Mouse (Mus musculus) heart, embryonic 10.5 days (tissue): ENCODE results near the gene Vps11. TPM values are rescaled to one million over a fixed set of nuclear protein-coding genes. Genes with fewer than 3 reads are reported as not detected.
"Not testable (repeated sequence)": the region's sequence is repeated elsewhere in the genome, so short reads cannot be mapped to it uniquely, and the experiment has no call there.

ENCODE experiments used
- DNase-seq: peaks from one replicate; pipeline ENCODE4 v3.0.0-alpha.2; 2017; ENCODE audit warnings: low spot score
- H3K27ac ChIP-seq: fragments of 300-500 bp; sonication (generic); 2 replicates; pipeline ENCODE4 v1.5.1; 2016; ENCODE audit warnings: mild to moderate bottlenecking
- H3K27me3 ChIP-seq: fragments of 300-500 bp; sonication (generic); 2 replicates; pipeline ENCODE4 v1.6.1; 2016; ENCODE audit warnings: mild to moderate bottlenecking; ENCODE audit not compliant: poor library complexity, insufficient read depth, severe bottlenecking
- H3K36me3 ChIP-seq: fragments of 300-500 bp; sonication (generic); 2 replicates; pipeline ENCODE4 v1.6.1; 2016; ENCODE audit warnings: mild to moderate bottlenecking, moderate library complexity
- H3K4me1 ChIP-seq: fragments of 300-500 bp; sonication (generic); 2 replicates; pipeline ENCODE4 v1.6.1; 2016; ENCODE audit warnings: mild to moderate bottlenecking
- H3K4me3 ChIP-seq: fragments of 300-500 bp; sonication (generic); 2 replicates; pipeline ENCODE4 v1.5.1; 2016; ENCODE audit warnings: mild to moderate bottlenecking, moderate library complexity
- H3K9me3 ChIP-seq: fragments of 300-500 bp; sonication (generic); 2 replicates; pipeline ENCODE4 v1.6.1; 2016; ENCODE audit warnings: mild to moderate bottlenecking, moderate library complexity
- WGBS: fragments of 180-500 bp; shearing (Covaris S2); methylation state at CpG from one replicate; pipeline ENCODE4 v1.1.7; 2016; 5-methylcytosine and 5-hydroxymethylcytosine counted together
- polyA plus RNA-seq: library from polyadenylated mRNA; unstranded; fragments of >200 nt; fragmentation: Nextera tagmentation; extraction: Ambion mirVana; gene quantifications from 2 replicates; pipeline ENCODE4 v1.2.1, GENCODE M21; 2016

The Vps11 gene
- polyA plus RNA-seq, 1 experiment from 2014 or later, result 22.8 TPM

DNA sequence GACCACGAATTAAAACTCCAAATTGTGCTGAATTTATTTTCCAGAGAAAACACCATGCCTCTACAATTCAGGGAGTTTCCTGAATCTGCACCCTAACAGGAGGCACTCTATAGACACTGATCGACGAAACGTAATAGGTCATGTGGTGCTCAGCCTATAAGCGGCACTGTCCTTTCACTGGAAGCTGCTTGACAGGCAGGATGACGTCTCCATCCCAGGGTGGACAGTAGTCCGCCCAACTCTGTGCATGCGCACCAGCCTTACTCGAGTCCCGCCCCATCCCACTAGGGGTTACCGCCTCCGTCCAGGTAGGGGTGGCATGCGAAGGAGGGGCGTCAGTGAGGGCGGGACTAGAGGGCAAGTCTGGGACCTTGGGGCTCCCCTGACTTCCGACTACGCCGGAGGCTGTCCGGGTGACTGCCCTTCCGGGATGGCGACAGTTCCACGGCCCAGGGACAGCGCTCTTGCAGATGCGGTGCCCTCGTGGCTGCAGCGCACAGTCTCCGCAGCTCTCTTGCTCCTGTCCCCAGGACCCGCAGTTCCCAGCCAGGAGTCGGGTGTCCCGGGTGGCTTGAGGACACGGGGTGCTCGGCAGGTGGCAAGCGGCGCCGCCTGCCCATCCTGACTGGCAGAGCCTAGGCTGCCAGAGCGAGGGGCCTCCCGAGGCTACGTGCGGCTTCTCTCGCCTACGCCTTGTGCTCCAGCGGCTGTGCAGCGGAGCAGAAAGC is 35.4 kb upstream of the Vps11 start, which contains the start of gene Slc37a4:
TSS of gene Slc37a4 (plus strand) at position 169 of the 728 bp plus-strand sequence.
- Histone ChIP-seq H3K9me3 (no peaks in the 10 kb centered on the region), H3K27me3 (no peaks in the 10 kb centered on the region), H3K27ac (peak within 1 kb of the TSS; percentile 94), H3K36me3 (peaks cover 42% of the 10 kb centered on the region), H3K4me3 (peak within 1 kb of the TSS; percentile 83), H3K4me1 (peaks cover 24% of the 10 kb centered on the region)
- WGBS, result under 1% methylated on average over 43 of the region's 43 CpGs
- DNase-seq, result peak; percentile 100

DNA sequence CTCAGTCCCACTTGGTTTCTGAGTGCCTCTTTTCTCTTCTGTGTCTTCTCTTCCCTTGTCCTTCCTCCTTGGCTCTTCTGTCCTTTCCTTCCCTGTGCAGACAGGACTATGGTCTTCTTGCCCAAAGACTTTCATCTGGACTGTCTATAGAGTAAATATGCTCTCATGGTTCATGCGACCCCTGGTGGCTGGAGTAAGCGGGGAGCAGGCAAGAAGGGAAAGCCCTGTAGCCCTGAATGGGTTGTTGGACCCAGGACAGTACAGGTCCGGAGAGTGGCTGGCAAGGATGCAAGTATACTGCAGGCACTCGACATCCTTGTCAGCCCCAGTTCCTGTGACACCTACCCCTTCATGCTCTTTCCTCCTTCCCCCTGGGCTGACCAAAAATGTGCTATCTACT is 30.0 kb upstream of the Vps11 start:
- Histone ChIP-seq H3K36me3 (peaks cover 65% of the 10 kb centered on the region), H3K4me3 (no peak overlapping the region), H3K9me3 (no peaks in the 10 kb centered on the region), H3K27me3 (no peaks in the 10 kb centered on the region), H3K4me1 (peaks cover 5% of the 10 kb centered on the region), H3K27ac (no peak overlapping the region)
- 37% methylated on average over 4 of the region's 4 CpGs for WGBS
- no peak for DNase-seq

DNA sequence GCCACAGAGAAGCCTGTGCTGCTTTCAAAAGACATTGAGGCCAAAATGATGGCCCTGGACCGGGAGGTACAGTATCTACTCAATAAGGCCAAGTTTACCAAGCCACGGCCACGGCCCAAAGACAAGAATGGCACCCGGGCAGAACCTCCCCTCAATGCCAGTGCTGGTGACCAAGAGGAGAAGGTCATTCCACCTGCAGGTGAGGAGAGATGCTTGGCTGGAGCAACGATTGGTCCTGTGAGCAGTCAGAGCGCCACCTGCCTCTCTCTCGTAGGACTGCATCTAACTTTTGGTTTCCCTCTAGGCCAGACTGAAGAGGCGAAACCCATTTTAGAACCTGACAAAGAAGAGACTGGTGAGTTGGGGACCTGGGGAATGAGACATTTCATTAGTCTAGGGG is 27.8 kb upstream of the Vps11 start:
- peaks cover 87% of the 10 kb centered on the region for H3K36me3 ChIP-seq
- H3K27ac ChIP-seq, result no peak overlapping the region
- no peaks in the 10 kb centered on the region for H3K4me1 ChIP-seq
- DNase-seq, result no peak
- H3K4me3 ChIP-seq, result no peak overlapping the region
- WGBS, result 61% methylated on average over 8 of the region's 8 CpGs
- no peaks in the 10 kb centered on the region for H3K27me3 ChIP-seq
- no peaks in the 10 kb centered on the region for H3K9me3 ChIP-seq

DNA sequence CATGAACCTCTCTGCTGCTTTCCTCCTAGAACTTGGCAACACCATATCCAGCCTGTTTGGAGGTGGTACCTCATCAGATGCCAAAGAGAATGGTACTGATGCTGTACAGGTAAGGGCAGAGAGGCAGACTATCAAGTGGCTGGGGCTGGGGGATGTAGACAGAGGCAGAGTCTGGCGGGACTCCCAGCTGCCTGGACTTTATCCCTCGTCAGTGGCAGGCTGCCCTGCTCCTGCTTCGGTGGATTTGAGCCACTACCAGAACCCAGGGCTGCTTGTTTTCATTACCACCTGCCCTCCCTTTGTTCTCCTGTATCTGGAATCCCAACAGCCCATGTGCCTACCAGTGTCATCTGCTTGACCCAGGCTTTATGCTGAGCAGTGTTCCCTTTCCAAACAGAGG is 25.8 kb upstream of the Vps11 start:
- no peak overlapping the region for H3K4me3 ChIP-seq
- peaks cover 99% of the 10 kb centered on the region for H3K36me3 ChIP-seq
- no peak for DNase-seq
- H3K27me3 ChIP-seq, result no peaks in the 10 kb centered on the region
- 75% methylated on average over 3 of the region's 3 CpGs for WGBS
- no peak overlapping the region for H3K27ac ChIP-seq
- H3K9me3 ChIP-seq, result no peaks in the 10 kb centered on the region
- no peaks in the 10 kb centered on the region for H3K4me1 ChIP-seq

DNA sequence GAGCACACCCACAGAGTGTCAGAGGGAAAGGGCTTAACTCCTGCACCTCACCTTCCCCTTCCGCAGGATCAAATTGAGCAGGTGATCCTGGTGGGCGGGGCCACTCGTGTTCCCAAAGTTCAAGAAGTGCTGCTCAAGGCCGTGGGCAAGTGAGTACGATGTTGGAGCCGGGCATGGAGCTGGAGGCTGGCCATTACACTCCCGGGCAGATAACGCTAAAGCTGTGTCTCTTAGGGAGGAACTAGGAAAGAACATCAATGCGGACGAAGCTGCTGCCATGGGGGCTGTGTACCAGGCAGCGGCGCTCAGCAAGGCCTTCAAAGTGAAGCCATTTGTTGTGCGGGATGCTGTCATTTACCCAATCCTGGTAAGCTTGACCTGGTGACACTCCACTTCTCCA is 23.1 kb upstream of the Vps11 start:
- no peak overlapping the region for H3K4me3 ChIP-seq
- H3K36me3 ChIP-seq, result peaks cover 93% of the 10 kb centered on the region
- WGBS, result 90% methylated on average over 13 of the region's 13 CpGs
- no peak overlapping the region for H3K27ac ChIP-seq
- no peaks in the 10 kb centered on the region for H3K9me3 ChIP-seq
- H3K4me1 ChIP-seq, result peaks cover 11% of the 10 kb centered on the region
- H3K27me3 ChIP-seq, result no peaks in the 10 kb centered on the region
- no peak for DNase-seq

DNA sequence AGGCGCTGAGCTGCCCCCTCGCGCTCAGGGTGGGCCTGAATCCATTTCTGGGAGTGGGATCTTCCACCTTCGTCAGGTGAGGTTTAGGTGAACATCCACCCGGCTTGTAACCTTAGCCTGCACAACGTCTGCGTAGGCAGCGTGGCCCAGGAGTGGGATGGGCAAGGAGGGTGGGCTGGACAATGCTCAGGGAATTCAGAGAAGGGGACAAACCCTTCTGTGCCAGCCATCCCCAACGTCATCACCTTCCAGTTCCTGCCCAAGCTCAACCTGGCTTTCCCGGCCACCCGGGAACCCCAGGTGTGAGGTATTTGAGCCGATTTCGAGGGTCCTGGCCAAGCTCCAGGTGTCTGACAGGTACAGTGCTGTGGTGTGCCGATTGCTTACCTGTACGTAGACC is 18.4 kb upstream of the Vps11 start:
- Histone ChIP-seq H3K27ac (peak overlapping the region; percentile 92), H3K9me3 (no peaks in the 10 kb centered on the region), H3K27me3 (no peaks in the 10 kb centered on the region), H3K4me3 (peak overlapping the region; percentile 84), H3K36me3 (peaks cover 46% of the 10 kb centered on the region), H3K4me1 (peaks cover 20% of the 10 kb centered on the region)
- 7% methylated on average over 15 of the region's 15 CpGs for WGBS
- DNase-seq, result no peak

DNA sequence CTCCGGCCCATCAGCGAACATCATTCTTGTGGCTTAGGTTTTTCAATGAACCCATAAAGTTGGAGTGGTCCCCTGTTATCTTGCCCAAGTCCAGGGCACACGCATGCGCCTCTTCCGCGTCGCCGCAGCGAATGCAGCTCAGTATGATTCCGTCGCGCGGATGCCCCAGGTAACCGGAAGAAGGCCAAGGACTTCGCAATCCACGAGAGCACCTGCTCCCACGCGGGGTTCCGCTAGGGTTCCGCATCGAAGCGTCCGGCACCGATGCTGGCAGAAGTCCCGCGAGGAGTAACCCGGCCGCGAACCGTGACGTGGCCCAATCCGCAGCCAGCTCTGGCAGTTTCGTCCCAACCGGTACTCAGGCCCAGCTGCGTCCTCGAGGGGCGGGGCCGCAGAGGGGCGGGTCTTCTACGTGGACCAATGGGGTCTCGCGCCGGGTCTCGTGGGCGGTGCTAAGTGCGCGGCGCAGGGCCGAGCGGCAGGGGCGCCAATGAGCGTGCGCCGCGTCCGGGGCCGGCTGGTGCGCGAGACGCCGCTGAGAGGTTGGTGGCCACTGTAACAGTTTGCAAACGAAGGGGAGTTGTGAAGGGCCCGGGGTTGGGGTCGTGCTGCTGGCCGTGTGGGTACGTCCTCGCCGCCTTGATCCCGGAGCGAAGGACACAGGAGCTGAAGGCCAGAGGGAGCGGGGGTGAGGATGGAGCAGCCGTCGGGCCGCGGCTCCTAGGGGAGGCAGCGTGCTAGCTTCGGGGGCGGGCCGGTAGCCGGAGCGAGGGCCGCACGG is 17.8 kb upstream of the Vps11 start, which contains the start of gene Hyou1:
TSS of gene Hyou1 (plus strand) at position 437 of the 781 bp plus-strand sequence.
- DNase-seq, result peak; percentile 100
- WGBS, result under 1% methylated on average over 79 of the region's 83 CpGs
- peaks cover 20% of the 10 kb centered on the region for H3K4me1 ChIP-seq

DNA sequence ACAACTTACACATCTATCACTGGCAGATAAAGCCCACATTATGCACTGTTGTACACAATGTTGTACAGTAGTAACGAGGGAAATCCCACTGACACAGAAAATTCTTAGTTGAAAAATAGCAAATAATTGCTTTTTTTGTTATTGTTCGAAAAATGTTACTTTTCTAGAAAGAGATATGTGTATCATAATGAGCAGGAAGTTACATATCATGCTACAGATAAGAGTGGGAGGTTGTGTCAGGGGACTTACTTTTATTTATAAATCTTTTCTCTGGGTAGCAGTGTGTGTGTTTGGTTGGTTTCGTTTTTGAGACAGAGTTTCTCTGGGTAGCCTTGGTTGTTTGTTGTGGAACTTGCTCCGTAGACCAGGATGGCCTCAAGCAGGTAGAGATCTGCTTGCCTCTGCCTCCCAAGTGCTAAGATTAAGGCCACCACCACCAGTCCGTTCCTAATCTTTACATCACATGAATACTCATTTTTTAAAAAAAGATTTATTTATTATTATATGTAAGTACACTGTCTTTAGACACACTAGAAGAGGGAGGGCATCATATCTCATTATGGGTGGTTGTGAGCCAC is 16.8 kb upstream of the Vps11 start:
- Histone ChIP-seq H3K27me3 (no peaks in the 10 kb centered on the region), H3K4me1 (peaks cover 20% of the 10 kb centered on the region), H3K36me3 (peaks cover 29% of the 10 kb centered on the region), H3K27ac (peak overlapping the region; percentile 92; the same call in 1 of the 2 replicates), H3K4me3 (peak overlapping the region; percentile 84), H3K9me3 (no peaks in the 10 kb centered on the region)
- DNase-seq, result no peak
- WGBS, result 82% methylated on average over 5 of the region's 5 CpGs

More for the DNA sequence above, 17.8 kb upstream of the Vps11 start, which contains the start of gene Hyou1:
- Histone ChIP-seq H3K27me3 (no peaks in the 10 kb centered on the region), H3K9me3 (no peaks in the 10 kb centered on the region), H3K27ac (peak within 1 kb of the TSS; percentile 92), H3K36me3 (peaks cover 39% of the 10 kb centered on the region), H3K4me3 (peak within 1 kb of the TSS; percentile 84)

DNA sequence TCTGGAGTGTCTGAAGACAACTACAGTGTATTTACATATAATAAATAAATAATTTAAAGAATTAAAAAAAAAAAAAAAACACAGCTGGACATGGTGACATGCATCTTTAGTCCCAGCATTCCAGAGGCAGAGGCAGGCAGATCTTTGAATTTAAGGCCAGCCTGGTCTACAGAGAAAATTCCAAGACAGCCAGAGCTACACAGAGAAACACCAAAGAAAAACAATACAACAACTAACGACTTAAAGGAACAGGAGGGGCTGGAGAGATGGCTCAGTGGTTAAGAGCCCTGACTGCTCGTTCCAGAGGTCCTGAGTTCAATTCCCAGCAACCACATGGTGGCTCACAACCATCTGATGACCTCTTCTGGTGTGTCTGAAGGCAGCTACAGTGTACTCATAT is 15.9 kb upstream of the Vps11 start:
- not testable (repeated sequence) for DNase-seq, H3K4me3 ChIP-seq
- 86% methylated on average over 2 of the region's 2 CpGs for WGBS

DNA sequence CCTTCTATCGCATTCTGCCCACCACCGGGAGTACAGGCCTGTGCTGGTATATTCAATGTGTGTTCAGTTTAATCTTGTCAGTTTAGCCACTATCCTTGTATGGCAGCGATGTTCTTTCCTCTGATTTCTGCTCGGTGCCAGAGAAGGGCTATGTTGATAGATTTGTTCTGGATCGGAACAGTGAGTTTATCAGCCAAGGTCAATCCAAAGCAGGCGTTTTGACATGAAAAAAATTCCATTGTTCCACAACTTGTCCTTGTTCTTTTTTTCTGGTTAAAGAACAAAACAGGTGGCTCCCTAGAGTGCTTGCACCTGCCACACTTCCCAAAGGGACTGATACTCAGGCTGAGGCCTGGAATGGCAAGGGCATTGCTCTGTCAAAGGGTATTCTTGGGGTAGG is 14.7 kb upstream of the Vps11 start:
- 90% methylated on average over 6 of the region's 6 CpGs for WGBS
- no peak overlapping the region for H3K27ac ChIP-seq
- DNase-seq, result no peak
- H3K4me3 ChIP-seq, result no peak overlapping the region
- H3K36me3 ChIP-seq, result peaks cover 8% of the 10 kb centered on the region
- no peaks in the 10 kb centered on the region for H3K9me3 ChIP-seq
- peaks cover 20% of the 10 kb centered on the region for H3K4me1 ChIP-seq
- H3K27me3 ChIP-seq, result no peaks in the 10 kb centered on the region

More for the DNA sequence above, 15.9 kb upstream of the Vps11 start:
- Histone ChIP-seq H3K36me3 (peaks cover 20% of the 10 kb centered on the region), H3K4me1 (peaks cover 20% of the 10 kb centered on the region)
- H3K27me3 ChIP-seq, H3K9me3 ChIP-seq, H3K27ac ChIP-seq: not testable (repeated sequence)

DNA sequence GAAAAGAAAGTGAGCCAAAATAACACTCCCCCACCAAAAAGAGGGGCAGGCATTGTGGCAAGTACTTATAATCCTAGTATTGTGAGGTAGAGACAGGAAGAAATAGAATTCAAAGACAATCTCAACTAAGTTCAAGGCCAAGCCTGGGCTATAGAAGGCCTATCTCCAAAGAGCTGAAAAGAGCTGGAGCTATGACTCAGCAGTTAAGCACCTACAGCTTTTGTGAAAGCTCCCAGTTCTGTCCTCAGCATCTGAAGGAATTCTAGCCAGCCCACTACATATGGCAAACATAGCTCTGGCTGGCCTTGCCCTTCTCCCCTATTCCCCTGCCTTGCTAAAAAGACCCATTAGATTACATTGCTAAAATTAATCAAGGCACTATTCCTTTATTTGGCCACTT is 11.9 kb upstream of the Vps11 start:
- Histone ChIP-seq H3K9me3 (no peaks in the 10 kb centered on the region), H3K36me3 (no peaks in the 10 kb centered on the region), H3K4me3 (no peak overlapping the region), H3K4me1 (peaks cover 4% of the 10 kb centered on the region; the same call in 1 of the 2 replicates), H3K27me3 (no peaks in the 10 kb centered on the region), H3K27ac (no peak overlapping the region)
- no peak for DNase-seq

DNA sequence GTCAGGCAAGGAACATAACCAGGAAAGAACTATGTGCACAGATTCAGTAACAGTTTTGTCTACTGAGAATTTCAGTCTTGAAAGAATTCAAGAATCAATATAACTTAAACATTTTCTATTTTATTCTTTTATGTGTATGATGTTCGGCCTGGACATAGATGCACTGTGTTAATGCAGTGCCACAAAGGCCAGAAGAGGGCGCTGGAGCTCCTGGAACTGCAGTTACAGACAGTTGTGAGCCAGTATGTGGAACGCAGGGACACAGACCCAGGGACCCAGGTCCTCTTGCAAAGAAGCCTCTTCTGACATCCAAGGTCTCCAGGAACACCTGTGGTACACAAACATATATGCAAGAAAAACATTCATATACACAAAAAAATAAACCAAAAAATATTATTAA is 3.0 kb upstream of the Vps11 start:
- WGBS, result 66% methylated on average over 3 of the region's 3 CpGs
- Histone ChIP-seq H3K36me3 (peaks cover 3% of the 10 kb centered on the region), H3K27me3 (no peaks in the 10 kb centered on the region), H3K4me3 (no peak overlapping the region), H3K9me3 (no peaks in the 10 kb centered on the region), H3K27ac (no peak overlapping the region), H3K4me1 (peaks cover 7% of the 10 kb centered on the region)
- no peak for DNase-seq

DNA sequence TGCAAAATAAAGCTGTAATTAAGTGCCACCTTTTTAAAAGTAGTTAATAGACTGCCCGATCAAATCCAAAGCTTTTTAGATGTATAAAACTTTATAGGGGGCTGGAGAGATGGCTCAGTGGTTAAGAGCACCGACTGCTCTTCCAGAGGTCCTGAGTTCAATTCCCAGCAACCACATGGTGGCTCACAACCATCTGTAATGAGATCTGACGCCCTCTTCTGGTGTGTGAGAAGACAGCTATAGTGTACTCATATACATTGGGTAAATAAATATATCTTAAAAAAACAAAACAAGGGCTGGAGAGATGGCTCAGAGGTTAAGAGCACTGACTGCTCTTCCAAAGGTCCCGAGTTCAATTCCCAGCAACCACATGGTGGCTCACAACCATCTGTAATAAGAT is 461 bp upstream of the Vps11 start:
- peak overlapping the region; percentile 87 for H3K27ac ChIP-seq
- WGBS, result 39% methylated on average over 4 of the region's 4 CpGs
- H3K36me3 ChIP-seq, result peaks cover 25% of the 10 kb centered on the region
- peak overlapping the region; percentile 95 for H3K4me3 ChIP-seq
- H3K4me1 ChIP-seq, H3K27me3 ChIP-seq, DNase-seq, H3K9me3 ChIP-seq: not testable (repeated sequence)
